Mouse (Mus musculus): ENCODE measurements at regions not wholly inside any gene's neighbourhood (a gene's known extent, or its start where the extent isn't known, plus 50 kb on each side); places are given as distances from the start of the nearest gene placed in this dataset.

GRCm38 (mm10) chr3:35071046-35071445 lies 420.8 kb downstream of the Sox2 start:
- TF ChIP-seq POLR2A (IDR thresholded peaks at IDR 0.05; ENCODE audit: insufficient read depth, low read depth, low read length) (no peak), EP300 (IDR thresholded peaks at IDR 0.05; ENCODE audit: insufficient read depth, low read depth, low read length) (no peak), CTCF (IDR thresholded peaks at IDR 0.05) (no peak)

All from heart, adult 2 months (tissue).